Mouse (Mus musculus) common myeloid progenitor, adult 5-6 weeks (primary cell): ENCODE data around the gene Eif4ebp2. TPM values are rescaled to one million over a fixed set of nuclear protein-coding genes. Genes with fewer than 3 reads are reported as not detected.
A peak's percentile ranks its signal among the peaks of the same experiment; 100 is the strongest.

Source experiments
- ATAC-seq: replicated peaks from 2 replicates; pipeline ENCODE4 v1.8.0; 2016; ENCODE audit warnings: low read depth, mild to moderate bottlenecking, moderate TSS enrichment, inconsistent platforms; ENCODE audit not compliant: poor library complexity, severe bottlenecking
- total RNA-seq: library from RNA; stranded (forward); fragments of 200-1000, 187-1606 nt; gene quantifications from 2 replicates; pipeline ENCODE4 v1.2.3, GENCODE M21; 2017

Eif4ebp2 gene
- total RNA-seq, 1 experiment from 2014 or later: 29.8 TPM

GRCm38 (mm10) chr10:61422861-61423260 lies 29.6 kb downstream of the Eif4ebp2 start:
- no peak; the same call in 1 of the 2 replicates for ATAC-seq

DNA sequence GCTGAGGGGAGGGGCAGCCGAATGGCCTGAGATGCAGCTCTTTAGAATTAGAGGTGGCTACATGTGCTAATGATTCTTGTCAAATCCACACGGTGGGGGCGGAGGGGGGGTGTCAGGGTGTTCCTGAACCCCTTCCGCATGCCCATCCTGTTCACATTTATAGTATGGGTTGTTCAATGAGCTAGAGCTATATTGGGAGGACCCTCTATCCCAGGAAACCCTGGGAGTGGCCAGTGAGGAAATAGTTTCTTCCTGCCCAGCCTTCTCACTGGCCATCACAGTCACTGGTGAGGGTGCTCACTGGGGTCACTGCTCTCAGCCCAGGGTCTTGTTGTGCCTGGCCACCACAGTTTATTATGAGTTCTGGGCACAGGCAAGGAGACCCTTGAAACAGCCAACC lies 32.5 kb downstream of the Eif4ebp2 start:
- no peak for ATAC-seq

- no peak for ATAC-seq
Observed at GRCm38 (mm10) chr10:61419146-61419545, 33.3 kb downstream of the Eif4ebp2 start.

GRCm38 (mm10) chr10:61418131-61418900 lies 34.1 kb downstream of the Eif4ebp2 start:
- ATAC-seq: peak; percentile 51; the same call in 1 of the 2 replicates

GRCm38 (mm10) chr10:61417672-61418071 lies 34.8 kb downstream of the Eif4ebp2 start, which contains the start of gene Nodal:
TSS of gene Nodal (plus strand) at chr10:61417972.
- ATAC-seq: no peak

GRCm38 (mm10) chr10:61417046-61417445 lies 35.4 kb downstream of the Eif4ebp2 start:
- no peak for ATAC-seq

- no peak for ATAC-seq
Observed at GRCm38 (mm10) chr10:61416561-61416960, 35.9 kb downstream of the Eif4ebp2 start.

GRCm38 (mm10) chr10:61415890-61416289 lies 36.6 kb downstream of the Eif4ebp2 start:
- no peak for ATAC-seq

- no peak for ATAC-seq
Observed at GRCm38 (mm10) chr10:61415240-61415639, 37.2 kb downstream of the Eif4ebp2 start.

DNA sequence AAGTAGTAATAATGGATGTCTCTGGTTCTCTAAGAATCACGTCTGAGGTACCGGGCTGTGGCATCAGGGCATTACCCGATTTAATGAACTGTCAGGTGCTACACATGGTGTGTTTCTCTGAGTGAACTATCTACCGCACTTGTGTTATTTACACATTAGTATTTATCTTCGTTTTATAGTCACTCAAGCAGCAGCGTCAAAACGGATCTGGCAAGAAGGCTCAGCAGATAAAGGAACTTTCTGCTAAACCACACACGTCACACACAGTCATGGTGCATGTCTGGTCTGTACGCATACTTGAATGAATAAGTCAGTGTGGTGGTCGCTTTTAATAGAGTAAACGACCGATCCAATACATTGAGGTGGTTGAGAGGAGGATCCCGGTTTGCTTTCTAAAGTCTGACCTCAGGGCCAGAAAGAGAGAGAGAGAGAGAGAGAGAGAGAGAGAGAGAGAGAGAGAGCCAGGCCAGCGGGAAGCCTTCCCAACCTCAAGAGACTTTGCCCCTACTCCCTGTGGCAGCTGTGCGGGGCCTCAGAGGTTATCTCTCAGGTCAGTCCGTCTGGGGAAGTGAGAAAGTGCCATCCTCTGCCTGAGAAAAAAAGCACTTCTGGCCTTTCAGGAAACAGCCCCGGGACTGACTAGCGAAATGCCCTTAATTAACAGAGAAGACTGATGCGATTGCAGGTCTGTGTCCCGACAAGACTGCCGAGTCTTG lies 39.4 kb downstream of the Eif4ebp2 start:
- peak; percentile 77 for ATAC-seq

DNA sequence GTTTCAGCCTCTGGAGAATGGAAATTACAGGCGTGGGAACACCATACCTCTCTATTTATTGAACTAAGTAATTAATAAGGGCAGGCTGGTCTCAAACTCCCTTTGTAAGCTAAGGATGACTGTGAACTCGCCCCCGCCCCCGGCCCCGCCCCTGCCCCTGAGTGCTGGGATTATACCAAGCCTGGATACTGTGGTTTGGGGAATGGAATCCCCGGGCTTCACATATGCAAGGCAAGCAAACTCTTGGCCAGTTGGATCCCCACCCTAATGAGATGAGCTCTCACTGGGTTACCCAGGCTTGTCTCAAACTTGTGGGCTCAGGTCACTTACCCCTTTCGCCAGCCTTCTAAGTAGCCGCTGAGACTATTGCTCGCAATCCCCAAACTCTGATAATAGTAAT lies 42.3 kb downstream of the Eif4ebp2 start:
- no peak for ATAC-seq

DNA sequence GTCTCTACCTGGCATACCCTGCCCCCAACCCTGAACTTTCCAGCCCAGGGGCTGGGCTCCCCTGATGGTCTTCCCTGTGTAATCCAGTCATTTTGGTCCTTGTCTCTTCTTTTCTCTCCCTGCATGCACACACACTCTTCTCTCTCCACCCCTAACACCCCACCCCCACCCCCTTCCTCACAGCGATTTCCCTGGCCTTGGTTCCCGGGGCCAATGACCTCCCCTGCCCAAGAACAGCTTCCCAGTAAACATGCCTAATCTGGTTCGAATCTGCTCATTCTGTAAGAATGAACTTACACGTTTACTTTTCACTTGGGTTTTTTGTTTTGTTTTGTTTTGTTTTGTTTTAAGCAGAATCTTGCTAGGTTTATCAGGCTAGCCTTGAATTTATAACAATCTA lies 42.7 kb downstream of the Eif4ebp2 start:
- no peak for ATAC-seq

DNA sequence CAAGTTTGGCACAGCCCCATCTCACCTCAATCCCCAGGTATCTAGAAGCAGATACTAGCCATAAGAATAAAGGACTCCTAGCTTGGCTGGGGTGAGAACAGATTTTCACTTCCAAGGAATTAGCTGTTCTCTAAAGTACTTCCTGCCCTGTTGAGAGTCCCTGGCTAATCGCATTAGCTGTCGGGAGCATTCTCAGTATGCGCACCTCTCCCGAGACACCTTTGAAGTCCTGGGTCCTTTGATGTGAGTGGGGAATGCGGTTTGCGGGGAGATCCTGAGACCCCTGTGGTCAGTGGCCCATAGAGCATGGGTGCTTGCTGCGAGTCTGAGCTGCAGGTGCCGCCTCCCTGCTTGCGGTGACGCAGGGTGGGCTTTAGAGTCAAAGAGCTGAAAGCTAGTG lies 46.5 kb downstream of the Eif4ebp2 start:
- no peak for ATAC-seq

DNA sequence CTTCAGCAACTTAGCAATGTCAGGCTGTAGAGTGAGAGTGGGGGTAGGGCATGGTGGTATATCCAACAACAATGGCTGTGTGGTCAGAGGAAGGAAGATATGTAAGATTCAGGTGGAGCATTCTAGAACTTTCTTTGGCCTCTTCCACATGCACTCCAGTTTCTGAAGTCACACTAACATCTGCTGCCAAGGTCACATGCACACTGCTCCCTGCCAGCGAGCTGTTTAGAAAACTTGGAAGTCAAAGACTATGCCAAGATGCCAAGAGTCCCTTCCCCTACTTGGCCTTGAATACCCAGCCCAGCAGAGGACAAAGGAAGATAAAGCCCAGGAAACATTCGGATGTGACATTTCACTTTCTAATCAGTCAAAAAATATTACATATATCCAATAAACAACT lies 49.5 kb downstream of the Eif4ebp2 start:
- ATAC-seq: no peak

DNA sequence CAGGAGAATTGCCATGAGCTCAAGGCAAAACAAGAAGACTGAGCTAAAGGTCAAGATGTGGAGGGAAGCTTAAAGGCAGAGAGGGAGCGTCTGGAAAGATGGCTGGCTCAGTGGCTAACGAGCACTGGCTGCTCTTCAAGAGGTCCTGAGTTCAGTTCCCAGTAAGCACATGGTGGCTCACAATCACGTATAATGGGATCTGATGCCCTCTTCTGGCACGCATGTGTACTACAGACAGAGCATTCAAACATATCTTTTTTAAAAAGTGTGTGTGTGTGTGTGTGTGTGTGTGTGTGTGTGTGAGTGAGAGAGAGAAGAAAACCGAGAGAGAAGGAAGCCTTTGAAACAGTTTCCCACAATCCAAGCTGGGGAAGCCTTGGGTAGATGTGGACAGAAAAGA lies 50.0 kb downstream of the Eif4ebp2 start:
- ATAC-seq: no peak

- ATAC-seq: no peak
Observed at GRCm38 (mm10) chr10:61400407-61400806, 52.1 kb downstream of the Eif4ebp2 start.

- peak; percentile 95 for ATAC-seq
Observed at GRCm38 (mm10) chr10:61399156-61399734, 53.2 kb downstream of the Eif4ebp2 start.

- ATAC-seq: no peak
Observed at GRCm38 (mm10) chr10:61398125-61398524, 54.3 kb downstream of the Eif4ebp2 start.

GRCm38 (mm10) chr10:61394476-61395136 lies 57.9 kb downstream of the Eif4ebp2 start:
- no peak; the same call in 1 of the 2 replicates for ATAC-seq

GRCm38 (mm10) chr10:61392584-61392983 lies 59.9 kb downstream of the Eif4ebp2 start:
- no peak for ATAC-seq
